Mouse (Mus musculus) inflammation-experienced regulatory T-cells, adult 16 weeks (primary cell): ENCODE results near the gene Olfr807. TPM values are rescaled to one million over a fixed set of nuclear protein-coding genes. Genes with fewer than 3 reads are reported as not detected.

Experiments
- polyA plus RNA-seq: library from polyadenylated mRNA; unstranded; fragments of 100-300 nt; shearing (Covaris generic); gene quantifications from one replicate; pipeline ENCODE4 v1.2.1, GENCODE M21; 2017

The Olfr807 gene
- not detected for polyA plus RNA-seq

DNA sequence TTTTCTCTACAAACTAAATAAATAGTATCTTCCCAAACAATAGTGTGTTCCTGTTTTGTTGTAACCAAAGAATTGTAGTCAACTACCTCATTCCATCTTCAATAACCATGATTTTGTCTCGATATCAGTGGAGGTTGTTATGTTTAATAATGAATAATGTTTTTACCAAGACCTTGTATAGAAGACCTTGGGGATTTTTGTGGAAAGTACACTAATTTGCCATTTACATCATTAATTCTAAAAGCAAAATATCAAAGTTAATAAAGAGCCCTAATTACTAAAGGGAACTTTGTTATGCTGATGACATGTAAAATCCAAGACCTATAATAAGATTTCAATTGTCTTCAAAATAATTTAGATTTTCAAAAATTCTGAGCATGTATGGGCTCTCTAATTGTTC is at the start of gene Olfr807:
TSS of gene Olfr807 (minus strand) at position 101 of the 400 bp plus-strand sequence.

DNA sequence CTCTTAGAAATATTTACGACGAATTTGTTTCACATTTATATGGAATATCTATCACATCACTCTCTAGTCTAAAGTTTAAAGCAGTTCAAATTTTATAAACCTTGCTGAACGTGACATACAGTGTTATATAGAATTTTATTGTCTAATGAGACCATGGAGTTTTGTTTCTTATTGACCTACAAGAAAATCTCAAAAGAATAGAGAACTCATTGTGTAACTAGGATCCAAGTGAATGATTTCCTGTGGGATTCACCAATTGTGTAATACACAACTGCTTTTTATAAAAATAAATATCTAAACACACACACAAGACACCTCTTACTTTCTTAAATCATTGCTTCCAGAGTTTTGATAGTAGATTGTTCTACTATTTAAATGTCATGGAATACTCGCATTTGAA is 46.7 kb upstream of the Olfr807 start, which contains the start of gene Olfr811:
TSS of gene Olfr811 (minus strand) at position 101 of the 400 bp plus-strand sequence.

GRCm38 (mm10) chr10:129794817-129795216 is 37.2 kb upstream of the Olfr807 start, which contains the start of gene Olfr810:
TSS of gene Olfr810 (minus strand) at chr10:129794917.

DNA sequence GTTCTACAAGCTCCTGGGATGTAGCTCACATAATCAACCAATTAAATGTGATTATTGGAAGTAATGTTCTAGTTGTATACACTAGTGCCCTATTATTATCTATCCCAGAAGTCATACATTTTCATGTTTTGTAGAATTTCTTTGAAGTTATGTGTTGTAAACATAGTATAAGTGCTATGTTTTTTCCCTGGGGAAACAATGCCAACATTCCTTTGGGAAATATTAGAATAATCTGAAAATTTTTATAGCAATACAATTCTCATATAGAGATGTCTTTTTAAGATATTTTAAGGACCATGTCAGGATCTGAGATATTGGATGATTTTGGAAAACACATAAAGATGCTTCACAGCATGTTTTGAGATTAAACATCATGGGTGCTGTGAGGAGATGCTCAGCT is 16.7 kb upstream of the Olfr807 start, which contains the start of gene Olfr809:
TSS of gene Olfr809 (plus strand) at position 301 of the 400 bp plus-strand sequence.

DNA sequence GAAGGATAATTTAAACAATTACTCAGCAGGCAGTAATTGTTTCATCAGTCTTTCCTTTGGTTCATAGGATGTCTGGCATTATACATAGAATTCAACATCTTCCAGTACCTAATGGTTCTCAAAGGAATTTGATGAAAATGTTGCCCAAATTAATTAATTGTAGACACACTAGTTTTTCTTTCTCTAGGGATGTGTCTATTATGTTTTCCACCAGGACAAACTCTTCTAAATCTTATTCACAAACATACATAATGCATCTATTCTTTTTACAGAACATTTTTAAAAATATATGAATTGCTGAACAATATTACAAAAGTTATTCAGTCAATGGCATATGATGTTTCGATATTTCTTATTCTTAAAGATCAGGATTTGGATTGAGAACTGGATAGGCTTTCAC is 7.6 kb upstream of the Olfr807 start, which contains the start of gene Olfr808:
TSS of gene Olfr808 (plus strand) at position 301 of the 400 bp plus-strand sequence.

GRCm38 (mm10) chr10:129741821-129742220 is 15.8 kb downstream of the Olfr807 start, which contains the start of gene Olfr806:
TSS of gene Olfr806 (minus strand) at chr10:129741921.

DNA sequence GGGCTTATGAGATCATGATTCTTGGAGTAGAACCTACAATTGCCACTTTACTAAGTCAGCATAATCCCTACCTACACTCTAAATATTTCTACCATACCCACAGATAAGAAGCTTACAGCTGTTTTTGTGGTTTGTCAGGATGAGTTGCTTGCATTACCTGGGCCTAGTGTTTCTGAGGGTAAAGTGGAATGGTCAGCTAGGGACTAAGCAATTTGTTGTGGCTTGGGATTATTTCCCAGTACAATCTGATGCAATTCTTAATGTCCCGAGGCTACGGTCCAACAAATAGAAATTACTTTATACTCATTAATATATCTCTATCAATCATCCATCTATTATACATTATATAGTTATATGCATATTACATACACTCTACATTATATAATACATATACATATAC is 28.3 kb downstream of the Olfr807 start, which contains the start of gene Olfr805:
TSS of gene Olfr805 (minus strand) at position 101 of the 400 bp plus-strand sequence.

Other genes with a start within 250 kb of the Olfr807 start
- gene Olfr791, start 236.0 kb downstream of the Olfr807 start, polyA plus RNA-seq, result not detected
- not detected for gene Olfr792, start 218.6 kb downstream of the Olfr807 start, polyA plus RNA-seq
- gene Olfr794, start 190.1 kb downstream of the Olfr807 start, polyA plus RNA-seq, result not detected
- not detected for gene Olfr796, start 145.2 kb downstream of the Olfr807 start, polyA plus RNA-seq
- gene Olfr798, start 129.9 kb downstream of the Olfr807 start, polyA plus RNA-seq, result not detected
- gene Olfr799, start 120.3 kb downstream of the Olfr807 start, polyA plus RNA-seq, result not detected
- gene Olfr800, start 100.1 kb downstream of the Olfr807 start, polyA plus RNA-seq, result not detected
- gene Olfr801, start 83.9 kb downstream of the Olfr807 start, polyA plus RNA-seq, result not detected
- not detected for gene Olfr802, start 69.6 kb downstream of the Olfr807 start, polyA plus RNA-seq
- not detected for gene Olfr803, start 63.5 kb downstream of the Olfr807 start, polyA plus RNA-seq
- not detected for gene Olfr804, start 54.6 kb downstream of the Olfr807 start, polyA plus RNA-seq
- not detected for gene Olfr805, start 28.4 kb downstream of the Olfr807 start, polyA plus RNA-seq
- gene Olfr806, start 15.9 kb downstream of the Olfr807 start, polyA plus RNA-seq, result not detected
- not detected for gene Olfr808, start 7.7 kb upstream of the Olfr807 start, polyA plus RNA-seq
- gene Olfr809, start 16.8 kb upstream of the Olfr807 start, polyA plus RNA-seq, result not detected
- not detected for gene Olfr810, start 37.1 kb upstream of the Olfr807 start, polyA plus RNA-seq
- not detected for gene Olfr811, start 46.6 kb upstream of the Olfr807 start, polyA plus RNA-seq
- gene Olfr812, start 88.3 kb upstream of the Olfr807 start, polyA plus RNA-seq, result not detected
- gene Olfr813, start 97.6 kb upstream of the Olfr807 start, polyA plus RNA-seq, result not detected
- gene Olfr814, start 122.1 kb upstream of the Olfr807 start, polyA plus RNA-seq, result not detected
- not detected for gene Olfr815, start 148.1 kb upstream of the Olfr807 start, polyA plus RNA-seq
- gene Olfr816, start 157.8 kb upstream of the Olfr807 start, polyA plus RNA-seq, result not detected
- gene Olfr818, start 191.3 kb upstream of the Olfr807 start, polyA plus RNA-seq, result not detected
- gene Olfr819, start 209.5 kb upstream of the Olfr807 start, polyA plus RNA-seq, result not detected
- not detected for gene Olfr247, start 218.3 kb upstream of the Olfr807 start, polyA plus RNA-seq
- gene Gm10310, start 227.3 kb upstream of the Olfr807 start, polyA plus RNA-seq, result not detected